Mouse (Mus musculus) cerebellum, adult 2 months (tissue): ENCODE data around the gene Pgghg.

Source experiments
- CTCF ChIP-seq: fragments of 200-500 bp; IDR thresholded peaks from 2 replicates; pipeline ENCODE4 v1.5.1; 2011; ENCODE audit warnings: low read depth, mild to moderate bottlenecking, control low read depth, low read length, moderate library complexity, borderline replicate concordance; ENCODE audit not compliant: insufficient read depth
- POLR2A ChIP-seq: fragments of 200-500 bp; IDR thresholded peaks from 2 replicates; pipeline ENCODE4 v1.6.1; 2011; ENCODE audit warnings: low read length, control low read depth, borderline replicate concordance; ENCODE audit not compliant: insufficient read depth

DNA sequence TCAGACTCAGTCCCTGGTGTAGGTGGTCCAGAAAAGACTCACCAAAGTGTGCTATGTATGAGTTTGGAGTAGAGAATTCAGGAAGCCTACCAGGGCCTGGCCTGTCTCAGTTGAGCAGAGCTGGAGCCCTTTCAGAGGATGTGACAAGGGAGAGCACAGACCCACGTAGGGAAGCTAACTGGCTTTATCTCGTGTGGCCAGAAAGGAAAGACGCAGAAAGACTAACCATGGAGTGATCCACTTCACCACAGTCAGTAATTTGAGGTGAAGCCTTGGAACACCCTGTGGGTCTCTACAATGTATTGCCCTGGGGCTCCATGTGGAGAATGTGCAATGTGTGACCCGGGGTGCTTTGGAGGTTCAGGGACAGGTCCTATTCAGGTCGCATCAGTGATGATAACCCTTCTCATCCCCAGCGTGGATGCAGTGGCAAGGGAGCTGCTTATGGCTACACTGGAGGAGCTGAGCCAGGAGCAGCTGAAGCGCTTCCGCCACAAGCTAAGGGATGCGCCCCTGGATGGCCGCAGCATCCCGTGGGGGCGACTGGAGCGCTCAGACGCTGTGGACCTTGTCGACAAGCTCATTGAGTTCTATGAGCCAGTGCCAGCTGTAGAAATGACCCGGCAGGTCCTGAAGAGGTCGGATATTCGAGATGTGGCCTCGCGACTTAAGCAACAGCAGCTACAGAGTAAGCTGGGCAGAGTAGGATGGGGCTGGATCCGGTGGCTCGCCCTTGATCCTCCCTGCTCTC is 19.8 kb upstream of the Pgghg start:
- TF ChIP-seq CTCF, result no peak
- no peak for TF ChIP-seq POLR2A
